Mouse (Mus musculus) Muller cell, postnatal 12 days (primary cell): ENCODE data around the gene Mid1.

Experiments used
- DNase-seq: peaks from one replicate; pipeline ENCODE4 v3.0.0-alpha.2; 2015; ENCODE audit errors: inconsistent ontology term

Gene Mid1

DNA sequence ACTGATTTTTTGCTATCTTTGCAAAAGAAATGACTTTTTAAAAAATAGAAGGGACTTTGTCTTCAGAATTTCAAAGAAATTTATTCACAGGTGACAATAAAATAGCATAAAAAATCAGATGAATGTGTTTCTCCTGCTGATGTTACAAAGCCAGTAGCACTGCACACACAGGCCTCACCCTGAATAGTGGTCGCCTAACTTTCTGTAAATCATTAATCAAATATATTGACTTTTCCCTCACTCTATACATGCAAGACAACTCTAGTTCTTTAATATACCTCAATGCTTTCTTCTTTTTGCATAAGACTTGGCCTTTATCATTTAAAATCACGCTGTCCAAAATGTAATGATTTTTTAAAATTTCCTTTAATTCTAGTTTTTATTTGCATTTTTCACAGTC lies 126.8 kb downstream of the Mid1 start:
- no peak for DNase-seq

- DNase-seq, result no peak
Measured at GRCm38 (mm10) chrX:169813673-169814072, 128.7 kb downstream of the Mid1 start.

DNA sequence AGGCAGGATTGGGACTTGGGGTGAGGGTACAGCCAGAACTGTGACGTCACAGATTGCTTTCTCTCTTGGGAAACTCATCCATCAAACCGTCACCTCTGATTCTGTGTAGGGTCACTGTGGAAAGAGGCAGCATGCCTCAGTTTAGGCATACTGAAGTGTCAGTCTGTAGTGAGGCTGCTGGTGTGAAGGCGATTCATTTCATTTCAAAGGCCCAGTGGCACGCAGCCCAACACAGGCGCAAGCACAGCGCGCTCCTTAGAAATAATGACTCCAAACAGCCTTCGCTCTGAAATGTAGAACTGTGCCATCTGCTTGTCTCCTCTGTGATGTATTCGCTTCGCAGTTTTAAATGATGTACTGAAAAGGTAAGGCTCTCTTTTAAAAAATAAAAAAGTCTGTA lies 141.9 kb downstream of the Mid1 start:
- DNase-seq, result no peak

- DNase-seq, result no peak
Measured at GRCm38 (mm10) chrX:169827720-169828119, 142.7 kb downstream of the Mid1 start.

DNA sequence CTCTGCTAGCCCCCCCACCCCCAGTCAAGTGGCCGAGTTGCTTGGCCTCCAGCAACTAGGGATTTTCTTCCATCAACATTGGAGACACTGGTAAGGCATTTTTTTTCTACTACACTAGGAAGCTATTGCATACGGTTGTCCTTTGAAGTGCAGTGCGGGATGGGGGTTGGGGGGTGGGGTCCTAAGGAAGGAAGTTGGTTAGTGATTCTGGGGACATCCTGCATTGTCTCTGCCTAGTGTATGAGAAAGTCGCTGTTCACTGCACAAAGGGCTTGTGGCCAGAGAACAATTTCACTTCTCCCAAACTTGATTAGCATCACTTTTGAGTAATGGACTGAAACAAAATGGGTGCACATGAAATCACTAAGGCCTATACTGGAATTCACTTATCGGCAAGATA lies 143.1 kb downstream of the Mid1 start:
- no peak for DNase-seq

DNA sequence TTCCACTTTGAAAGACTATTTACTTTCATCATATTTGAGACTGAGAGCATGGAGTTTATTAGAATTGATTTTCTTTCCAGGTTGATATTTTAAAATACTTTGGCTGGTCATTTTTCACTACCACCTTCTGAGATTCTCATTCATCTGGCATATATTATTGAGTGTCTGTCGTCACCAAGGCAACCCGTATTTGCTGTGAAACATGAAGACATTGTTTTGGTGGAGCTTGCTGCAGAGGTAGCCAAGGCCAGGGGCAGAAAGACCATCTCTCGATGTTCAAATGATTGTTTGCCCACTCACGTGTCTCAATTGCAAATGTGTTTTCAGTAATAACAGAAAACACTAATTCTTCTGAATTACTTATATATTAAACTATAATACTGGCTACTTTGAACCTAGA lies 145.1 kb downstream of the Mid1 start:
- no peak for DNase-seq

GRCm38 (mm10) chrX:169837947-169838649 lies 153.1 kb downstream of the Mid1 start:
- DNase-seq, result no peak

- no peak for DNase-seq
Measured at GRCm38 (mm10) chrX:169838650-169838971, 153.6 kb downstream of the Mid1 start.

DNA sequence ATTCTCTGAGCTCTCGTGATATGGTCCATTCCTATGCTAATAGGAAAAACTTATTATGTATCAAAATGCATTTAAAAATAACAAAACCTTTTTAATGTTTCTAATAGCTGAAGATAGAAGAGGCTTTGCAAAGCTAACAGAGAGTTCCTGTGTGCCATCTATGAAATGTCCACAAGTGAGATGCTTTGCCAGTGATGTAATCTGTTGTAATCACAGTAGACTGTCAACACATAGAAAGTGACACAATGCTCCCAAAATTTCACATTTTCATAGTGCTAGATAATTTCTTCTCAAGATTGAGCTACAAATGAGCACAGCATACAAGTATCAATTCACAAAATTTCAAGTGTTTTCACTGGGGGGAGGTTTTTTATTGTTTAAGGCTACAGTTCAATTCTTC lies 158.3 kb downstream of the Mid1 start:
- DNase-seq, result no peak

- DNase-seq, result no peak
Measured at GRCm38 (mm10) chrX:169844150-169844772, 159.3 kb downstream of the Mid1 start.

DNA sequence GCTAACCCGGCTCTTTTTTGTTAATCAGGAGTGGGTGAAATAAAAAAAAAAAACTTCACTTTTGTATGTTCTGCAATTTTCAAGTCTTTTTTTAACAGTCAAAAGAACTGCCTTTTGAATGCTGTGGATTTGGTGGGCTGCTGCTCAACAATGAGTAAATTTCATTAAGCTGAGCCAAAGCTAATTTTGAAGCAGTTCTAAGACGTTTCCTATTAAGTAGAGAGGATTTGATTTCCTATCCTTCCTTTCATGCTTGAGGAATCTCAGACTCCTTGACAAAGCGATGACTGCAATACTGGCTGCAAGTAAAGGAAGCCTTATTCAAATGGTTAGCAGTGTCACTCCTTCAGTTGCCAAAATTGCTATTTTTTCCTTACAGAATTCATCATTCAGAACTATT lies 161.2 kb downstream of the Mid1 start:
- DNase-seq, result no peak

DNA sequence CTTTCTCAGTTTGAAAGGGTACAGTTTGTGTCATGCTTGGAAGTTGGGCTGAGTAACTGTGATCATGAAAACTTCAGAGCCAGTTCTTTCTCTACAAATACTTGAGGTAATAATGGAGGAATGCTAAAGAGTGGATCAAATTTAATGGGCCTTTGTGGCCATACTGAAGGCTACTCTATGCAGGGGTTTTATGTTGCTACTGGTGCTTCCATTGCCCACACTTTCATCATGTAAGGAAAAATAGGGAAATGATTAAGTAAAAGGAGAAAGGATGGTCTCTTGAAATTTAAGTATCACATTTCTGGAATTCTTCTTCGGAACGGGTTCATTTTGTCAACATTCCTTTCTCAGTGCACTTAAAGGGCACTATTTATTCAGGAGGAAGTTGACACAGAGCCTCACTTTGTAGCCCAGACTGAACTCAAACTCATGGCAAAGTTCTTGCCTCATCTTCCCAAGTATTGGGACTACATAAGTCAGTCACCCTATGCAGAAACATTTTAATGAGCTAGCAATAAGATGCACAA lies 176.3 kb downstream of the Mid1 start:
- peak; percentile 22 for DNase-seq

GRCm38 (mm10) chrX:169862440-169862839 lies 177.4 kb downstream of the Mid1 start:
- DNase-seq, result no peak

DNA sequence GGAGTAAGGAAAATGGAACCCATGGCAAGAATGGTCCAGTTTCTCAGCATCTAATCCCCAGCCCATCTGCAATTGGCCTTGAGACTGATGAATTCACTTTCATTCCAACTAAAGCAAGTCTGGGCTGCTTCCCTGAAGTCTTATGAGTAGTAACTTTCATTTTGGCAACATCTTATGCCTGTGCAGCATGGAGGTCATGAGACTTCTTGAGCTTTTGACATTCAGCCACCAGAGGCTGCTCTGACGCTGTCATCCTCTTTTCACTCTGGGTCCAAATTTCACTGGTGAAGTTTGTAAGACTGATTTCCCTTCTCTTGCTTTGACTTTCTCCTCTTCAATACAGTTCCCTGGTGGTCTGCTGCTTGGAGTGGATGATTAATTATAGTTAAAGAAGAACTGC lies 177.8 kb downstream of the Mid1 start:
- DNase-seq, result peak; percentile 43

DNA sequence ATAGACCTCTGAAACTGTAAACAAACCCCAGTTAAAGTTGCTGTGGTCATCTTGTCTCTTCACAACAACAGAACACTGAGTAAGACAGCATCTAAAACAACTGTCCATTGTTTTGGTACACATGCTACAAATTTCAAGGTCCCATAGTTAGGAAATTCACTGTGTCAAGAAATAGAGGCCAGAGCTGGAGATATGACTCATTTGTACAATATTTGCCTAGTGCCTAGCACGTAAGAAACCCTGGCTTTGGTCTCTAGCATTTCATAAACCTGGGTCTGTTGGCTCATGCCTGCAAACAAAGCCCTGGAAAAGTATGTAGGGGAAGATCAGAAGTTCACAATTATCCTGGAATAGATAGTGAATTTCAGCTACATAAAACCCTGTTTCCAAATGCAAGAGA lies 178.8 kb downstream of the Mid1 start:
- peak; percentile 72 for DNase-seq

GRCm38 (mm10) chrX:169868223-169868622 lies 183.2 kb downstream of the Mid1 start:
- DNase-seq, result no peak

DNA sequence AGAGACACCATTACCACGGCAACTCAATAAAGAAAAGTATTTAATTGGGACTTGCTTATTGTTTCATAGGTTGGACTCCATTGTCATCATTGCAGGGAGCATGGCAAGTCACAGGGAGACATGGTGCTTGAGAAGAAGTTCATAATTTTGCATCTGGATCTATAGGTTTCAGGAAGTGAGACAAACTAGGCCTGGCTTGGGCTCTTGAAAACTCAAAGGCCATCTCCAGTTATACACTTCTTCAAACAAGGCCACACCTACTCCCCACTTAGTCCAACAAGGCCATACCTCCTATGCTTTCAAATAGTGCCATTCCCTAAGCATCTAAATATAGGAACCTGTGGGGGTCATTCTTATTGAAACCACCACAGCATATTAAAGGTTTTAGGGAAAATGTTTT lies 189.5 kb downstream of the Mid1 start:
- no peak for DNase-seq

GRCm38 (mm10) chrX:169879481-169880362 lies 194.7 kb downstream of the Mid1 start:
- DNase-seq, result peak; percentile 86

- no peak for DNase-seq
Measured at GRCm38 (mm10) chrX:169880363-169880711, 195.3 kb downstream of the Mid1 start.

DNA sequence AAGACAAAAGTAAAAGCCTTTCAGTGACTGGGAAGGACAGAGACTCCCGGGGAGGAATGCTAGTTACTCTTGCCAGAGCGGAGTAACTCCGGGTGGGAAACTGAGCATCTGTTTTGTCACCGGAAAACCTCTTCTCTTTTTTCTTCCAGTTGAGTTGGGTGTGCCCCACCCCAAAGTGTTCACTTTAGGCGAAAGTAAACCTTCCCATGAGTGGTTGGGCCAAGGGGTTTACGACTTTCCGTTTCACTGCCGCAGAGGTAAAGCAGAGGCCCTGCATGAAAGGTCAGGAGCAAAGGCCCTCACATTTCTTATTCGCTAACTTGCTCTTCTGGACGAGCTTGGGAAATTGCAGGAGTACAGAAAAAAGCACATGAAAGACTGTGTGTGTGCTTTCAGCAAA lies 195.8 kb downstream of the Mid1 start:
- no peak for DNase-seq

DNA sequence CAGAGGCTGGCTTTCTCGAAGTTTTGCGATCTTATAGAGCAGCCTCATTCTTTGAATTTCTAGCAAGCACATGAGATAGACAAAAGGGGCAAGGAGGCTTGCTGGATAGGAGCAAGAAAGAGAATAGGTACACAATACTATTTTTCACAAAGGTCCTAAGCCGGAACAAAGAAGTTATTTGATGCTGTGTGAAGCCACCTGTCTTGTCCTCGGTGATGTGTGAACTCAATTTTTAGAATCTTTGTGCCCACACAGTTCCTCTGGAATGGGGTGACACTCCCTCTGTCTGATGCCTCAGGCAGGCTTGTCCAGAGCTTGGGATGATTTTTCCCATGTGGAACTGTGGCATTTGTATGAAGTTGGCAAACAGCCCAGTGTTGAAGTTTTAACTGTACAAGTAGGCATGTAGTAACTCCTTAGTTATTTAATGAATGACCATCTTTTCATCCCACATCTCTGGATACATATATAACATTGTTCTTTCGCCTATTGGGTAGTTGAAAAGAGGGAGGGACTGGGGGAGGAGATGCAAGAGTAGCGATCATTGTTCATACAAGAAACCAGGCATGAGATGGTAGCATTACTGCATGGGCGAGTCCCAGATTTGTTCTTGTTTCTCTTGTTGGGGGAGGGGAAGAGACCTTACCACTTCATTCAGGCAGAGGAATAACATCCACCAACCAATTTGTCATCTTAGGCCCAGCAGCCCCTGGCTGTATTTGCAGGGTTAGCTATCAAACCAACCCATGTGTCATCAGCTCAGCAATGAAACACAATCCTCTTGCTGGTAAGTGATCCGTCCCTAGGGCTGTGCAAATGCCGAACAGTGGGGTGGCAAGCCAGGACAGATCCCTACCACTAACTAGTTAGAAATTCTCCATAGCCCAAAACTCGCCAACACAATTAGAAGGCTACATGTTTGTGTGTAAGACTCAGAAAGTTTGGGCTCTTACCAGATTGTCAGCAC lies 196.5 kb downstream of the Mid1 start:
- peak; percentile 80 for DNase-seq

GRCm38 (mm10) chrX:169882220-169882609 lies 197.2 kb downstream of the Mid1 start:
- peak; percentile 79 for DNase-seq
